Mouse (Mus musculus) spleen, adult 2 months (tissue): Measurements from ENCODE around the gene Tbc1d19. TPM values are rescaled to one million over a fixed set of nuclear protein-coding genes. Genes with fewer than 3 reads are reported as not detected.

Experiments used
- DNase-seq, 2 experiments: peaks; one replicate each; pipeline versions ENCODE4 v3.0.0 to v3.0.0-alpha.2; 2012 to 2021; ENCODE audit warnings: low spot score in 2 of 2, low read depth in 1 of 2
- H3K27ac ChIP-seq: fragments of 200-500 bp; 2 replicates; pipeline ENCODE4 v1.5.1; 2012; ENCODE audit warnings: low read length, inconsistent platforms; ENCODE audit not compliant: insufficient read depth
- H3K27me3 ChIP-seq: fragments of 200-500 bp; 2 replicates; pipeline ENCODE4 v1.6.1; 2012; ENCODE audit warnings: mild to moderate bottlenecking, moderate library complexity, low read length, inconsistent platforms; ENCODE audit not compliant: control insufficient read depth, insufficient read depth
- H3K36me3 ChIP-seq: fragments of 200-500 bp; 2 replicates; pipeline ENCODE4 v1.6.1; 2012; ENCODE audit warnings: mild to moderate bottlenecking, low read length, inconsistent platforms; ENCODE audit not compliant: control insufficient read depth, insufficient read depth
- H3K4me1 ChIP-seq: fragments of 200-500 bp; 2 replicates; pipeline ENCODE4 v1.6.1; 2011; ENCODE audit warnings: inconsistent platforms; ENCODE audit not compliant: control insufficient read depth, insufficient read depth, insufficient read length
- H3K4me3 ChIP-seq: fragments of 200-500 bp; 2 replicates; pipeline ENCODE4 v1.5.1; 2011; ENCODE audit warnings: mild to moderate bottlenecking, inconsistent platforms; ENCODE audit not compliant: insufficient read depth, insufficient read length; ENCODE audit errors: extremely low read depth
- CTCF ChIP-seq: fragments of 200-500 bp; IDR thresholded peaks from 2 replicates; pipeline ENCODE4 v1.5.1; 2011; ENCODE audit warnings: mild to moderate bottlenecking, inconsistent platforms; ENCODE audit not compliant: insufficient read depth, insufficient read length, insufficient replicate concordance; ENCODE audit errors: extremely low read depth
- POLR2A ChIP-seq: fragments of 200-500 bp; IDR thresholded peaks from 2 replicates; pipeline ENCODE4 v1.6.1; 2011; ENCODE audit warnings: low read depth, low read length, inconsistent platforms
- WGBS: fragments of 180-500 bp; shearing (Covaris S2); methylation state at CpG from one replicate; pipeline ENCODE4 v1.1.7; 2018; 5-methylcytosine and 5-hydroxymethylcytosine counted together
- polyA plus RNA-seq: library from polyadenylated mRNA; depleted of rRNA; stranded (reverse); fragments of >200 nt; gene quantifications from 2 replicates; pipeline ENCODE4 v1.2.3, GENCODE M21; 2012; rRNA removed

Tbc1d19 gene
- 1.1 and 1.7 TPM in 2 replicates for polyA plus RNA-seq

- H3K27ac ChIP-seq, result no peak within 1 kb of the TSS
- WGBS, result 6% methylated on average over 36 of the region's 36 CpGs
- no peak for TF ChIP-seq POLR2A
- H3K4me1 ChIP-seq, result no peaks in the 10 kb centered on the region
- peak within 1 kb of the TSS; percentile 59 for H3K4me3 ChIP-seq
- no peaks in the 10 kb centered on the region; the same call in 1 of the 2 replicates for H3K27me3 ChIP-seq
- DNase-seq, result peak; percentile 21 to 58
- no peaks in the 10 kb centered on the region for H3K36me3 ChIP-seq
Observed at GRCm38 (mm10) chr5:53809115-53809991, at the start of gene Tbc1d19. TSS of gene Tbc1d19 (plus strand) at chr5:53809606.

- no peak for DNase-seq
- no peaks in the 10 kb centered on the region for H3K27me3 ChIP-seq
- no peak overlapping the region for H3K27ac ChIP-seq
- H3K36me3 ChIP-seq, result no peaks in the 10 kb centered on the region
- H3K4me1 ChIP-seq, result no peaks in the 10 kb centered on the region
- no peak for TF ChIP-seq POLR2A
- TF ChIP-seq CTCF, result no peak
- 89% methylated on average over 4 of the region's 4 CpGs for WGBS
- no peak overlapping the region for H3K4me3 ChIP-seq
Observed at GRCm38 (mm10) chr5:53759912-53760311, 49.5 kb upstream of the Tbc1d19 start.

- no peaks in the 10 kb centered on the region for H3K36me3 ChIP-seq
- H3K4me3 ChIP-seq, result no peak overlapping the region
- WGBS, result 95% methylated on average over 3 of the region's 3 CpGs
- TF ChIP-seq POLR2A (no peak), CTCF (no peak)
- no peaks in the 10 kb centered on the region for H3K4me1 ChIP-seq
- no peak for DNase-seq
- H3K27ac ChIP-seq, result no peak overlapping the region
- no peaks in the 10 kb centered on the region for H3K27me3 ChIP-seq
Observed at GRCm38 (mm10) chr5:53760914-53761313, 48.5 kb upstream of the Tbc1d19 start.

- WGBS, result 88% methylated on average over 3 of the region's 3 CpGs
- Histone ChIP-seq H3K27me3 (no peaks in the 10 kb centered on the region), H3K36me3 (no peaks in the 10 kb centered on the region), H3K4me1 (no peaks in the 10 kb centered on the region), H3K4me3 (no peak overlapping the region), H3K27ac (no peak overlapping the region)
- TF ChIP-seq POLR2A (no peak), CTCF (no peak)
- DNase-seq, result no peak
Observed at GRCm38 (mm10) chr5:53761346-53761745, 48.1 kb upstream of the Tbc1d19 start.

GRCm38 (mm10) chr5:53784818-53785520 is 24.4 kb upstream of the Tbc1d19 start:
- Histone ChIP-seq H3K27ac (no peak overlapping the region), H3K36me3 (no peaks in the 10 kb centered on the region), H3K4me1 (no peaks in the 10 kb centered on the region), H3K4me3 (no peak overlapping the region), H3K27me3 (no peaks in the 10 kb centered on the region)
- TF ChIP-seq POLR2A (no peak), CTCF (no peak)
- DNase-seq, result no peak
- WGBS, result 64% methylated on average over 12 of the region's 12 CpGs

GRCm38 (mm10) chr5:53801379-53801778 is 8.0 kb upstream of the Tbc1d19 start:
- H3K4me3 ChIP-seq, result no peak overlapping the region
- TF ChIP-seq CTCF, result no peak
- TF ChIP-seq POLR2A, result no peak
- 80% methylated on average over 2 of the region's 2 CpGs for WGBS

More at GRCm38 (mm10) chr5:53801379-53801778, 8.0 kb upstream of the Tbc1d19 start:
- no peaks in the 10 kb centered on the region for H3K36me3 ChIP-seq
- H3K27ac ChIP-seq, result no peak overlapping the region
- DNase-seq, result no peak
- no peaks in the 10 kb centered on the region for H3K27me3 ChIP-seq
- no peaks in the 10 kb centered on the region for H3K4me1 ChIP-seq
